Mouse (Mus musculus) central nervous system, embryonic 11.5 days (tissue): Measurements from ENCODE around the gene Tfg. TPM values are rescaled to one million over a fixed set of nuclear protein-coding genes. Genes with fewer than 3 reads are reported as not detected.

Experiments
- polyA plus RNA-seq: library from polyadenylated mRNA; depleted of rRNA; stranded (reverse); fragments of >200 nt; gene quantifications from 2 replicates; pipeline ENCODE4 v1.2.3, GENCODE M21; 2012; rRNA removed

The Tfg gene
- polyA plus RNA-seq, result 60.7 and 115 TPM in 2 replicates

DNA sequence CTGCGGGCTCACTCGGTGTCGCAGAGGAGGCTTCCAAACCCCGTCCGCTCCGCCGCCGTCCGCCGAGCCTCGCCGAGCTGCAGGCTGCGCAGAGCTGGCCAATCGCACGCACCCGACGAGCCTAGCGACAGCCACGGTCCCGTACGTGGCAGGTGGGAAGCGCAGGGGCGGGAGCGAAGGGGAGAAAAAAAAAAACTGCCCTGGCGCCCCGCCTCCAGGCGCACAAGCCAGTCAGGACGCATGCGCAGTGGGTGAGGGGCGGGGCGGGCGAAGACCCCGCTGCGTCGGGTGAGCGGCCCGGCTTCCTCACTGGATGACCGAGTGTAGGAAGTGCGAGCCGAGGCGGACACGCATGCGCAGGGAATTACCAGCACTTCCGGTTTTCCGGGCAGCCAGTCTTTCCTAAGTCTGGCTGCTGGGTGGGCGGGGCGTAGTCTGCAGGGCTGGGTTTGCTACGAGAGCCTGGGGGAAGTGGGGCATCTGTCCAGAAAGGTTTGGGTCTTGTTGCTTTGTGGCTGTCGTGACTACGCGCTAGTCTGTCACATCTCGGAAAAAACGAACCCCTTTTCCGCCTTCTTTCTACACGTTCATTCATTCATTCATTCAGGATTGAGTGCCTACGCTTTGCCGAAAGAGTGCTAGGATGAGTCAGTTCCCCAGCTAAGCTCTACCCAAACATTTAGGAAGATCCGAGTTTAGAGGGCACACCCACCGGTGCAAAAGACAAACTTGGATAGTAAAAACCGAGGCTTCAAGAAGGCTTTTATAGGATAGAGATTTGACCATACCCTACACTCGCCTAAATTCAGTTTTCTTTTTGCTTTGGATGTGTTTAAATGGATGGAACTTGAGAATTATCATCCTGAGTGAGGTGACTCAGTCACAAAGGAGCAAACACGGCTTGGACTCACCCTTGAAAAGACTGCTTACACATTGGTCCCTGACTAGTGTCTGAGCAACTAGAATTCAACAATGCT, at the start of gene Tfg:
Tfg (minus strand) TSS at position 227 of the 977 bp plus-strand sequence.

Other genes starting within 250 kb of the Tfg start
- 0.59 and 1.9 TPM in 2 replicates for gene Abi3bp, start 239.6 kb downstream of the Tfg start, polyA plus RNA-seq
- 0.02 TPM in 1 of 2 replicates, not detected in the other for gene Adgrg7, start 78.4 kb upstream of the Tfg start, polyA plus RNA-seq
- gene Tmem45a, start 168.7 kb upstream of the Tfg start, polyA plus RNA-seq, result 3.0 and 7.3 TPM in 2 replicates
- gene Lnp1, start 210.6 kb upstream of the Tfg start, polyA plus RNA-seq, result not detected in 2 replicates